Mouse (Mus musculus) mouse trophoblast stem cell (cell line): ENCODE data around the gene Defb28.

Experiments used
- in situ Hi-C, 2 experiments: fragments of 300-500 bp; cut with MseI, MboI; formaldehyde crosslinking; loops; 2 replicates in 1 of 2; 3 replicates in 1 of 2; pipeline ENCODE4 v1.15.1; 2025

The Defb28 gene

DNA sequence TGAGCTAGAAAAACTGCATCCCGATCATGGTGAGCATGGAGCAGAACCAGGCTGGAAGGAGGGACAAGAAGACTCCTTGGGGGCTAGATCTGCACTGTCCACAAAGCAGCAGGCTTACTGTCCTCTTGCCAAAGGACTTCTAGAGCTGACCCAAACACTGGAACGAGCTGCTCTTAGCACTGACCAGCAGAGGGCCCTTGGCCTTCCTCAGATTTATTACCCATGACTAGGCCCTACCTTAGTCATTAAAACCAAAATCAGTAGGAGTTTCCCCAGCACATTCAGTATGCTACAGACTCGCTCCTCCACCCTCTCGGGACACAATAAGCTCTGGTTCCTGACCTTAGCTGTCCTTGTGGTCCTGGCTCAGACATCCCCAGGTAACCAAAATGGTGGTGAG lies at the start of gene Defb28:
Gene Defb28 (plus strand): TSS at position 275 of the 400 bp plus-strand sequence.
- in situ Hi-C loops, result no loop called here

DNA sequence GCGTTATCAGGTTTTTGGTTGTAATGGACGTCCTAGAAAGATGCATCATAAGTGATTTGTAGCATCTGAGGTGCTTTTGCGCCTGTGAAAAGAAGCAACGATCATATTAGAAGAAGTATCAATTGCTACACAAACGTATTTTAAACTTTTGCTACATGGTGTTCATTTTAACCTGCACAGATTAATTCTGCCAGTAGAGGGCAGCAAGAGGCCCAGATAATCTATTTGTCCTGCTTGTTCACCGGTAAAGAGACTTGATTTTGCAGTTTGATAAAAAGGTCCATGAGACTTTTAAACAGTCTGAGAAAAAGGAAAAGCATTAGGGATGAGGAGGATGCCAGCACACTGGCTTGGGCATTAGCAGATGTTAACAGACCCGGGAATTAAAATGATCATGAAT lies 47.1 kb upstream of the Defb28 start:
- in situ Hi-C loops, result no loop called here

DNA sequence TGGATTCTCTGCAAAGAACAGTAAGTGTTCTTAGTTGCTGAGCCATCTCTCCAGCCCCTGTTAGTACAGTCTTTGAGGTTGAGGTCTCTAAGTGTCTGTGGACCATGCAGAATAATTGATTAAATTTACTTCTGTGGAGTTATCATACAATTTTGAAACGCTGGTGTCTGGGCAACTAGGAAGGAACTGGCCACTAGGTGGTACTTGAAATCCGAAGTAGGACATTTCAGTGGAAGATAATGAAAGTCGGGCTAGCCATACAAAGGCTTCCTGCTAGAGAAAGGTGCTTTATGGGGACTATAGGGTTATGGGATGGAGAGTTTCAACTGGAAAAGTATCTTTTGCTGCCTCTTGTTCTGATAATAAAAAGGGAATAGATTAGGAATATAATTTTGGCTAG lies 45.6 kb upstream of the Defb28 start:
- in situ Hi-C loops, result no loop called here

DNA sequence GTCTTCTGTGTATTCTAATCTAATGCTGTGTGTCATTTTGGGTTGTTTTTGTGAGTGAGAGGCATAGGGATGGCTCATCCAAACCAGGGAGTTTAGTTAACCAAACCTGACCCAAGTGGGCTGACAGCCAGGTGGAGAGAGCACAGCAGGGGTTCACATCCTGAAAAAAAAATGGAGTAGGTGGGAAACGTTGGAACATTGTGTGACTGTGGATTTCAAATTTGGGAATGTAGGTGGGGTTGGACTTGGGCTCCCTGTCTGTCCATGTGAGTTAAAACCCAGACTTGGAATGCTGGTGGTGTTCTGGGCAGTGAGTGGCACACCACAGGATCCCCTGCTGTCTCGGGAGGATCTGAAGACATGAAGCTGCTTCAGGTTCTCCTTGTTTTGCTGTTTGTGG lies 41.3 kb upstream of the Defb28 start, which contains the start of gene Defb20:
Gene Defb20 (plus strand): TSS at position 301 of the 400 bp plus-strand sequence.
- in situ Hi-C loops, result no loop called here

DNA sequence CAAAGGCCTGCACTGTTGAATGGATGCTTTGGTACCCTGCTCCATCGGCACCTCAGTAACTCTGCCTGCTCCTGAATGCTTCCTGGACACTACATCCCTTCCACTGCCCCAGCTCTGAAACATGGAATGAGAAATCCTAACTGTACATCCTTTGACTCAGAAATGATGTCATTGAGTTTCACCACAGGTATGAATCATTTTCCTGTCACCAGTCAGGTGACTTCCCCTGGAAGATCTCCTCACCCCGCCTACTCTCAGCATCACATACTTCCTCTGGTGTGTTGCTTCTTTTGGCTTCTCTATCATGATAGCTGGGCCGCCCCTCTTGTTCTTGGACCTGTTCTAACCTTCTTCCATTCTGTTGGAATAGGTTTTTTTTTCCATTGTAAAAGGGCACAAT lies 37.2 kb upstream of the Defb28 start:
- in situ Hi-C loops, result no loop called here

DNA sequence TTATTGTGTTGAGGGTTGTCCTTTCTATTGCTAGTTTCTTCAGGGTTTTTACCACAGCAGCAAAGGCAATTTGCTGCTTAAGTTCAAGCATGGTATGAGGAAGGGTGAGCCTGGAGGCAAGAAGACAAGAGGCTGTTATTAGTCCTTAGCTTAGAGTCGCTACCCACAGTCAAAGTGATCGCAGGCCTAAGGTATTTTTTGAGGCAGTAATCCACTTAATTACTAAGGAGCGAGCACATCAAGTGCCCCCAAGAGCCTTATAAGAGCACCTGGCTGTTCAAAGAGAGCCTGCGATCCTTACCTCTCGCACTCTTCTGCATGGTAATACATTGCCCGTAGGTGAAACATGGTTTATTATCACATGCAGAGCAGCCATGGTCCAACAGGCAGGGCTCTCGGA lies 36.3 kb upstream of the Defb28 start:
- in situ Hi-C loops, result no loop called here

DNA sequence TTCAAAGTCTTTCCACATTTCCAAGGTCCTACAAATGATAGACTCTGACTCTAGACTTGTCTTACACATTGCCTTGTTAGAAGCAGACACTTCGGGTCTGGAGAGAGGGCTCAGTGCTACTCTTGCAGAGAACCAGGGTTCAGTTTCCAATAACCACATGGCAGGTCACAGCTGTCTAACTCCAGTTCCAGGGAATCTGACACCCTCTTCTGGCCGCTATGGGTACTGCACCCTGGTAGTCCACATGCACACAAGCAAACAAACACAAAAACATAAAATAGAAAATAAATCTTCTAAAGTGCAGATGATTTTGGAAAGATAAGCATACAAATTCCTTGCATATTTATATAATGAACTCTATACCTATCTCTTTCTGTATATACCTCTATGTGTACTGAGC lies 31.0 kb upstream of the Defb28 start:
- in situ Hi-C loops, result no loop called here

DNA sequence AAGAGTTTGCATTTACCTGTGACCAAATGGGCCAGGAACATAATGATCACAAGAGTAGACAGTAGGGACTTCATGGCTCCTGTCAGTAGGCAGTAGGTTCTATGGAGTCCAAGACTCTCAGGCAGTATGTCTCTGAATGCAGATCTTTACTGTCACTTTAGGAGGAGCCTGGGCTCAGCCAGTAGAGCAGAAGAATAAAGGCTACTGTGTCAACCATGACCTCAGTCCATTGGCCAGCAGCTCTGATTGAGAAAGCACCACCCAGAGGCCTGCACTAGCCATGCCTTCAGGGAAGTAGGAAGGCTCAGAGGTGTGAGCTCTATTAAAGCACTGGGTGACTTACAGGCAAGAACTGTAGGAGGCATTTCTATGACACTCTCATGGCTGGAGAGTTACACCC lies 28.0 kb upstream of the Defb28 start, which contains the start of gene Defb22:
Gene Defb22 (minus strand): TSS at position 101 of the 400 bp plus-strand sequence.
- in situ Hi-C loops, result no loop called here

DNA sequence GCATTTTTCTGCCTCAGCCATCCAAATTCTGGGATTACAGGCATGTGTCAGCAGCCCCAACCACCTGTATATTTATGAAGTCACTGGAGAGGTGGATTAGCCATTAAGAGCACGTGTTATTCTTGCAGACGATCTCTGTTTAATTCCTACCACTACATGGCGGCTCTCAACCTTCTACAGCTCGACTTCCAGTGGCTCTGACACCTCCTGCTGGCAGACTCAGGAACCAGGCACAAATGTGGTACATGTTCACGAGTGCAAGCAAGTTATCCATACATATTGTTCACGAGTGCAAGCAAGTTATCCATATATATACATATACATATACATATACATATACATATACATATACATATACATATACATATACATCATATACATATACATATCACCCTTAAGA lies 24.9 kb upstream of the Defb28 start:
- in situ Hi-C loops, result no loop called here

DNA sequence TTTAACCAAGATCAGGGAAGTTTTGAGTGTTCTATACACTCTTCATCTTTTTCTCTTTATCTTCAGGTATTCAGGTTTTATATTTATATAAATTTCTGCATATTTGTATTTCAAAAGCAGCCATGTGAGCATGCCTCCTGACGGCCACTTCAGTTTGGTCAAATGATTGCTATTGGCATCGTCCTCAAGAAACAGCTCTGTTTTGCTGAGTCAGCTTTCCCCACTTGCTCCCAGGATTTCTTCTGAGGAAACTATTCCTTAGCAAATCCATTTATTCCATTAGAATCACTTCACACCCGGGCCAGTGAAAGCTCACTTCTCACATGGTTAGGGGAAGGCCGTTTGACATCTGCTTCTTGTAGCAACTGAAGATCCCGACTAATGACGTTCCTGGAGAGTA lies 20.0 kb upstream of the Defb28 start:
- in situ Hi-C loops, result no loop called here

DNA sequence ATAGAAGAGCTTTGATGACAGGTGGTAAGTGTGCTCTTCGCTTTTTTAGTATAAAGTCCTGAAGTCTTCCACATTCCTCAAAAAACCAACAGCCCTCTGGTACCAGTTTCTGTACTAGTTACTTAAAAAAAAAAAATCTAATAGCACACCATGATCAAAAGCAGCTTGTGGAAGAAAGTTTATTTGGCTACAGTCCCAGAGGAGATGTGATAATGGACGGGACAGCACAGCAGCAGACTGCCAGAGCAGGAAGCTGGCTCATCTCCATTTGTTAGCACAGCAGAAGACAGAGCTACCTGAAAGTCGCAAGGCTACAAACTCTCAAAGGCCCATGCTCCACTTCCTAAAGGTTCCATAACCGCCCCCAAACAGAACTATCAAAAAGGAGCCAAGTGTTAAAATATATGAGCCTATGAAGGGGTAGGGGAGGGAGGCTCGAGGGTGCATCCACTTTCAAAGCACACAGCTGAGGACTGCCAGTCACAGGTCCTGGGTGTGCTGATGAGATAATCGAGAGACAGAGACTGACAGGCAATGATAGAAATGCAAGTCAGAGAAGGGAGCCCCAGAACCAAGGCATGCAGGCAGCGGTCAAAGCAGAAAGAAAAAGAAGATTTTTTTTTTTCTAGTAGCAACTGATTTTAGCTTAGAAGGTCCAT lies 17.7 kb upstream of the Defb28 start:
- in situ Hi-C loops, result no loop called here

DNA sequence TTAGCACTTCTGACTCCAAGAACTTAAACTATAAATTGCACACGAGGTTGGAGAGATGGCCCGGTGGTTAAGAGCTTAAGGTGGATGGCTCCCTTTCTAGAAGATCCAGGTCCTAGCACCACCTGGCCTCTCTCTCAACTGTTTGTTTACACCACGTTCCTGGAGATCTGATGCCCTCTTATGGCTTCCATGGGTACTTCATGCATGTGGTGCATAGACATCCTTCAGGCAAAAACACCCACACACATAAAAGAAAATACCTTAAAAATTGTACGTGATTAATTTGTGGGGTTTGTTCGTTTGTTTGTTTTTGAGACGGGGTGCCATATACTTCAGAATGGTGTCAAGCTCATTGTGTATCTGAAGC lies 17.2 kb upstream of the Defb28 start:
- in situ Hi-C loops, result no loop called here

DNA sequence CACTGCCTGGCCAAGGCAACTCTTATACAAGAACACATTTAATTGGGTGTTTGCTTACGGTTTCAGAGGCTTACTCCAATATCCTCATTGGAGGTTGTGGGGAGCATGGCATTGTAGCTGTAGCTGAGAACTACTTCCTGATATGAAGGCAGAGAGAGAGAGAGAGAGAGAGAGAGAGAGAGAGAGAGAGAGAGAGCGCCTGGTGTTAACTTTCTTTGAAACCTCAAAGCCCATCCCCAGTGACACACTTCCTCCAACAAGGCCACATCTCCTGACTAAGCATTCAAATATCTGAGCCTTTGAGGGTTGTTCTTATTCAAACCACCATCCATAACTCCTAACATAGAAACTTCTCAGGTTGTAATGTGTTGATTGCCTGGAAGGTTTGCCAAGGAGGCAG lies 14.1 kb upstream of the Defb28 start:
- in situ Hi-C loops, result no loop called here

DNA sequence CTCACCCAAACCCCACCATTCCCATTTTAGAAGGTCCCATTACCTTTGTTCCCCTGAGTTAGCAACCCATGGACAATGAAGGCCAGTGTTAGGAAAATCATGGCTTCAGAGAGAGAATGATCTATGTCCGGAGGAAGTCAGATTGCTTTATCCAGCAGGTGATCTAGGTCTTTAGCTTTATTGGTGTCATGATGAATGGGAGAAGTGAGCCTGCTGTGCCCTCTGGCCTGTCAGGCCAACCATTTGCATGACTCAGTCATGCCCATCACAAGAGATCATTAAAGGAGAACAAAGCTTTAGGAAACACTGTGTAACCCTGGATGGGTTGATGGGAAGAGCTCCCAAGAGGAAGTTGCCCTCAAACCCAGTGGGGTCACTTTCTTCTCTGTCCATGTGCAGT lies 6.5 kb upstream of the Defb28 start, which contains the start of gene Defb26:
Gene Defb26 (minus strand): TSS at position 101 of the 400 bp plus-strand sequence.
- in situ Hi-C loops, result no loop called here

DNA sequence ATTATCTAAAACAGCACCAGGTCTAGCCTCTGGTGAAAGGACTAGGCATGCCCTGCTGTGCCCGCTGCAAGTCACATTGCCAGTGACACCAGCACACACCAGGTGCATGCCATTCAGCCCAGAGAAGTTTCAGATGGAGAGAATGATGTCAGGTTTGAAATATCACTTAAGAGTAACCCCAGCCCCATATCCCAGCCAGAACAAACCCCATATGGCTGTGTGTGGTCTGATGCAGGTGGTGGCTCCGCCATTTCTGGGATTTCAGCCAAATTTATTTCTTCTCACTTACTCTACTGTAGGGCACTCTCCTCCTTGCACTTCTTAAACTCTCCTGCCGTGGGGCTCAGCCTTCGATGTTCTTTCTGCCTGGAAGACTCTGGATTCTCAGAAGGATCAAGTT lies 2.0 kb upstream of the Defb28 start:
- in situ Hi-C loops, result no loop called here

DNA sequence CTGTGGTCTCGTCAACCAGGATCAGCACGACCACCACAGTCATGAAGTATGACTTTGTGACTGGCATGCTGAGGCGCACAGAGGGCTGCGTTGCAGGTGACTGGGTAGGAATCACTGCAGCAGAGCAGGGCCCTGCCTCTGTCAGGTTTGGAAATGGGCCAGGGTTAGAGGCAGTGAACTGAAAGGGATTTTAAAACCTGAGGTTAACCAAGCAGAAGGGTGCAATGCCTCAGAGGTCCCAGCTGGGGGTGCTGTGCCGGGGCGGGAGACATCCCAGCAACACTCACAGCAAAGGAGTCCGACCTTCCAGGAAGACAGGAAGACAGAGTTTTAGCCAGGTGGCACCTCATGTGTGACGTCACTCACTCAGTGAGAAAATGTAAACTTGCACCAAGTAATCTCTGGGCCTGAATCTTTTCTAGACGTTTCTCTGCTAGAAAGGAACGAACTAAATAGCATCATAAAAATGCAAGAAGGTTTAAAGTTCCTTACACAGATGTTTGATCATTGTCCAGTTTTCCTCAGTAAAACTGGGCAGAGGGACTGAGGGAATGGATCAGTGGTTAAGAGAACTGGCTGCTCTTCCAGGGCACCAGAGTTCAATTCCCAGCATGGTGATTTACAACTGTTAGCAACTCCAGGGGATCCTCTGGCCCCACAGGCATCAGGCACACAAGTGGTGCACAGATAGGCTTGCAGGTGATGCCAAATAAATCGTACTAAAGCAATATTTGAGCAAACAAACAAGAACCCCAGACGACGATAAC lies 22.1 kb downstream of the Defb28 start, which contains the start of gene Defb29:
Gene Defb29 (minus strand): TSS at position 155 of the 767 bp plus-strand sequence.
- in situ Hi-C loops, result no loop called here

DNA sequence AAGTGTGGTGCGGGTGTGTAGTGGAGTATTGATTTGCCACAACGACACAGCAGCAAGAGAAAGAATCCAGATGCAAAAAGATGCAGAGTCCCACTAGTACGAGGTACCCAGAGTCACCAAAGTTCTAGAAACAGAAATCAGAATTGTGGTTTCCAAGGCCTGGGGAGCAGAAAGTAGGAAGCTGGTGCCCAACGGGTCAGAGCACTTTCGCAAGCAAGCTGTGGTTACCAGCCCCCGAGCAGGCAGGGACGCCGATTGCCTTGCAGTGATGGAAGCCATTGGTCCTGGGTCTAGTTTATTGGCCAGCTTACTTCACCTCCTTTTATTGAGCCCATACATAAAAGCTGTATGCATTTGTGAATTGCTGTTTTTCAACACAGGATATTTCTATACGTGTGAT lies 23.9 kb downstream of the Defb28 start:
- in situ Hi-C loops, result no loop called here

DNA sequence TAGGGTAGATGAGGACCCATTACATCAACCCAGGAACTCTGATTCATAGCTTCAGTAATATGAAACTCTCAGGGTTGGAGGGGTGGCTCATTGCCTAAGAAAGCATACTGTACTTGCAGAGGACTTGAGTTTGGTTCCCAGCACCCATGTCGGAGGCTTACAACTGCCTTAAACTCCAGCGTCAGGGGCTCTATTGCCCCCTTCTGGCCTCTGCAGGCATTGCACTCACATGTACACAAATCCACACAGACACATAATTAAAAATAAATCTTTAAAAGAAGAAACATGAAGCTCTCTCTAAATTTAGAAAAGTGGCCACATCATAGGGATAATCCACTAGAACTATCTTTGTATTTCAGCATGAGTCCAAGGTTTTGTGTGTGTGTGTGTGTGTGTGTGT lies 24.8 kb downstream of the Defb28 start:
- in situ Hi-C loops, result no loop called here

DNA sequence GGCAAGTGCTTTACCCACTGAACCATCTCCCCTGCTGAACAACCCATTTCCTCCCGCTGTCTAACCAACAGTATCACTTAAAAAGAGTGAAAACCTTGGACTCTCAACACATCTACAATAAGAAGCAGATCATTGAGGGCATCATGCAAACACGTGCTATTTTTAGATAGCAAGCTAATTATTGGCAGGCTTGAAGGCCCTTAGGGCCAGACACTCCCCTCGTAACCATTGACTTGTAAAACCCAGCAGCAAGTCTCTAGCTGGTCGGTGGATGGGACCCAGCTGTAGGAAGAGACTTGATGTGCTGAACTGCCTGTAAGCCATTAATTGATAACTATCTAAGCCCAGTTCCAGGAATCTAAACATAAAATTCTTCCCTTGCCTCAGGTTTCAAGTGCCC lies 25.4 kb downstream of the Defb28 start:
- in situ Hi-C loops, result no loop called here

DNA sequence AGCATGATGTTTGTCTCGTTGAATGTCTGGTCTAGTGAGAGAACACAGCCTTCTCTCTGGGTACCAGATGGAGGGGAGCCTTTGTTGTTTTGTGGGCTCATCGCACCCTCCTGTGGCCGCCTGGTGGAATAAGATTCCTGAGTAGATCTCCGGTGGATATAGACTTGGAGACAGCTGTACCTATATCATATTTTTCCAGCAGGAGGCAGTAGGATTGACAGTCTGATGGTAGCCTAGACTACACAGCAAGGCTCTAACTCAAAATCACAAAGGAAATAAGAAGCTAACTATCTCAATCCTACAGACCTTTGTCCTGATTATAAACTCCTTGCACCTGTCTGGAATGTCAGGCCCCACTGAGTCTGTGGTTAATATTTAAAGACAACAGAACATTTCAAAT lies 26.6 kb downstream of the Defb28 start:
- in situ Hi-C loops, result no loop called here

DNA sequence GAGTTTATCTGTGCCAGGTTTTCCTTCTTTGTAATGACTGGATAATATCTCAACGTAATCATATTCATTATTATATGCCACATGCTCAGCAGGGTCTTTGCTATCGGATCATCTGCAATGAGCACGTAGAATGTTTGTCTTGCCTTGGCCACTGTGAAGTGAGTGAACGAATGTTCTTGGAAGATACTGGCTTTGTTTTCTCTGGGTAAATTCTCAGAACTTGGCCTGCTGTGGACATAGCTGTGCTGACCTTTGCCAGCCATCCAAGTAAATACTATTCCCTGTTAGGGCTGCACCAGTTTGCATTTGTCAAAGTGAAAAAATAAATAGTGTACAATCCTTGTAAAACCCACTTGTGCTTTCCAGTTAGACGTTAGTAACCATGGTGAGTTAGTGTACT lies 30.1 kb downstream of the Defb28 start:
- in situ Hi-C loops, result no loop called here

DNA sequence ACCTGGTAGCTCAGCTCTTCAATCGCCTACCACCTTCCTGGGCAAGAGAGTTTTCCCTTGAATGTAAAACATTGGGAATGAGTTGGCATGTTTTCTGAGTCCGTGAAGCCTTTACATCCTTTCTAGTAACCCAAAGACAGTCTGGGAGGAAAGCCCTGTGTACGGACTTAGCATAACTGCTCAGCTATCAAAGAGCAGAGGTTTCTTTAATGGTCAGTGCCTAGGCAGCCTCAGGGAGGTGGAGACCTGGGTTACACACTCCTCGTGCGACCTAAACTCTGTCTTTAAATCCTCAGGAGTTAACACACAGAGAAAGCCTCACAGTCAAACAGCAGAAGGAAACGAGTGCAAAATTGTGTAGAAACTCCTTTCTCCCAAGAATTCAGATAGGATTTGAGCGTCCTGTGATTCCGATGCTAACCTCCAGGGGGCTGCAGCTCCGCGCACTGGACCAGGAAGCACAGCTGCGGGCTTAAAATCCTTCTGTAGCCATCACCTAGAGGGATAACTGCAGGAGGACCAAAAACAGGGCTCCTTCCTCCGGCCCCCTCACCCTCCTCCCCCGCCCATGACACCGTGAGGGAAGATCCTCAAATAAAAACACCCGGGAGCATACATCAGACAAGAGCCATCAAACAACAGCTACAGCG lies 35.8 kb downstream of the Defb28 start:
- in situ Hi-C loops, result no loop called here

DNA sequence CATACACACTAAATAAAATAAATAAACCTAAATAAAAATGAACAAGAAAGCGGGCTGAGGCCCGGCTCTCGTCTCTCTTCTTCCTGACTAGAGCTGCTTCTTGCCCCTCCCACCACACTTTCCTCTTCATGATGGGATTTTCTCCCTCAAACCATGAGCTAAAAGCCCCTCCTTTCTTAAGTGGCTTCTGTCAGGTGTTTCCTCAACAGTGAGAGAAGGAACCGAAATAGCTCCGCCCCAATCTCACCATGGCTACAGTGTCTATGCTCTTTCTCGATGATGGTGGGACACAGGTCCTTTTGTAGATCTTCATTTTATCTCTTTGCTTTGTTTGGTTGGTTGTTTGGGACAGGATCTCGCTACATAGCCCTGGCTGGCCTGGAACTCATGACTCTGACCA lies 38.6 kb downstream of the Defb28 start:
- in situ Hi-C loops, result no loop called here
